Mouse (Mus musculus): ENCODE data around the gene Cln6.

DNA sequence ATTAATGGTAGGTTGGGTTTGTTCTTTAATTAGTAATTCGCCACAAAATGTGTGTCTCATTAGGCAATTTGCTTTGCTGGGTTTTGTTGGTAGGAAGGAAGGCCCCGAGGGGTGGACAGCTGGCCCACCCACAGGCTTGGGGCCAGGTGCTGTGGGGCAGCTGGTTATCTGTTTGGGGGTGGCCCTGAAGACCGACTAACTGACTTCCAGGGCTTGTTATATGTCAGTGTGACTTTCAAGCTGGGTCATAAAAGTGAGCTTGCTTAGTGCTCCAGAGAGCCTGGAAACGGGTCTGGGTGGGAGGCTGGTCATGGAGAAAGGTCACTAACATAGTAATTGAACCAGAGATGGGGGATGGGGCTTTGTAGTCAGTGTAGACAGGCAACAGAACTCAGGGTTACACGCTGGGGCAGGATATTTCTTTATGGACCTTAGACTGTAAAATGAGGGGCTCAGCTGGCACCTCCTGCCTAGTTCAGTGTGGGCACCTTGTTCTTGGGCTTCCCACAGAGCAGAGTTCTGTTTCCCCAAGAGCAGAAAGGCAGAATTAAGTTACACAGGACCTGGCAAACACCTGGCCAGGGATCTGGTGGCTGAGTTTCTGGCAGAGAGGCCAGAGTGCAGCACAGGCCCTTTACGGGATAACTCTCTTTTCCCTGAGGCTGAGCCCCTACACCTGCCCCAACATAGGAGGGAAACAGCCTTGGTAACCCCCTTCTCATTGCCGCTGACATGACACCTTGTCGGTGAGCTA is 19.9 kb downstream of the Cln6 start:
- no peak for TF ChIP-seq CTCF (IDR thresholded peaks at IDR 0.05 in 2 of 3, conservative IDR thresholded peaks at IDR 0.05 in 1 of 3; ENCODE audit: control insufficient read depth in 1 of 3, insufficient read depth in 1 of 3, low read depth in 2 of 3, low read length in 3 of 3, poor library complexity in 1 of 3, severe bottlenecking in 1 of 3)
- TF ChIP-seq EP300 (IDR thresholded peaks at IDR 0.05; ENCODE audit: low read depth in 1 of 2, low read length in 2 of 2), result no peak
- no peak for TF ChIP-seq GABPA (IDR thresholded peaks at IDR 0.05; ENCODE audit: low read depth, low read length)
- no peak for TF ChIP-seq MEF2A (IDR thresholded peaks at IDR 0.05; ENCODE audit: extremely low read depth, insufficient replicate concordance, low read depth, low read length, poor library complexity, severe bottlenecking)
- no peak for TF ChIP-seq HCFC1 (IDR thresholded peaks at IDR 0.05; ENCODE audit: low read depth, low read length)

Data from MEL (cell line).